Mouse (Mus musculus) kidney, postnatal 25 days (tissue): ENCODE measurements around the gene Tcp11l2.
A peak's percentile ranks its signal among the peaks of the same experiment; 100 is the strongest.

Source experiments
- DNase-seq, 2 experiments: peaks; one replicate each; pipeline ENCODE4 v3.0.0; 2021; ENCODE audit warnings: mixed read lengths in 2 of 2

The Tcp11l2 gene

GRCm38 (mm10) chr10:84604335-84604734 lies 27.9 kb downstream of the Tcp11l2 start:
- DNase-seq, result no peak

- no peak for DNase-seq
Observed at GRCm38 (mm10) chr10:84608361-84608760, 31.9 kb downstream of the Tcp11l2 start.

GRCm38 (mm10) chr10:84610324-84610723 lies 33.9 kb downstream of the Tcp11l2 start:
- no peak for DNase-seq

GRCm38 (mm10) chr10:84610783-84611182 lies 34.4 kb downstream of the Tcp11l2 start:
- DNase-seq, result no peak

- DNase-seq, result no peak
Observed at GRCm38 (mm10) chr10:84611664-84612063, 35.2 kb downstream of the Tcp11l2 start.

GRCm38 (mm10) chr10:84612281-84612680 lies 35.9 kb downstream of the Tcp11l2 start:
- DNase-seq, result no peak

GRCm38 (mm10) chr10:84613366-84613765 lies 36.9 kb downstream of the Tcp11l2 start:
- no peak for DNase-seq

GRCm38 (mm10) chr10:84615076-84615475 lies 38.6 kb downstream of the Tcp11l2 start:
- no peak for DNase-seq

- DNase-seq, result peak; percentile 97
Observed at GRCm38 (mm10) chr10:84621826-84622790, 45.7 kb downstream of the Tcp11l2 start, which contains the start of gene Polr3b. Polr3b (plus strand) TSS chr10:84622292.

- DNase-seq, result peak in 1 of 2 experiments; percentile 34
Observed at GRCm38 (mm10) chr10:84631182-84631581, 54.8 kb downstream of the Tcp11l2 start.

- no peak for DNase-seq
Observed at GRCm38 (mm10) chr10:84632005-84632404, 55.6 kb downstream of the Tcp11l2 start.

- DNase-seq, result no peak
Observed at GRCm38 (mm10) chr10:84636656-84637055, 60.2 kb downstream of the Tcp11l2 start.

GRCm38 (mm10) chr10:84638382-84638781 lies 62.0 kb downstream of the Tcp11l2 start:
- no peak for DNase-seq

- DNase-seq, result no peak
Observed at GRCm38 (mm10) chr10:84639525-84640287, 63.3 kb downstream of the Tcp11l2 start.

- no peak for DNase-seq
Observed at GRCm38 (mm10) chr10:84640861-84641260, 64.4 kb downstream of the Tcp11l2 start.

GRCm38 (mm10) chr10:84641576-84641975 lies 65.2 kb downstream of the Tcp11l2 start:
- no peak for DNase-seq

GRCm38 (mm10) chr10:84645940-84646339 lies 69.5 kb downstream of the Tcp11l2 start:
- no peak for DNase-seq

GRCm38 (mm10) chr10:84646506-84647102 lies 70.2 kb downstream of the Tcp11l2 start:
- no peak for DNase-seq

- no peak for DNase-seq
Observed at GRCm38 (mm10) chr10:84647264-84647663, 70.8 kb downstream of the Tcp11l2 start.

- DNase-seq, result no peak
Observed at GRCm38 (mm10) chr10:84648911-84649310, 72.5 kb downstream of the Tcp11l2 start.

- DNase-seq, result no peak
Observed at GRCm38 (mm10) chr10:84654029-84654428, 77.6 kb downstream of the Tcp11l2 start.

GRCm38 (mm10) chr10:84654731-84655130 lies 78.3 kb downstream of the Tcp11l2 start:
- no peak for DNase-seq

- peak; percentile 33 to 65 for DNase-seq
Observed at GRCm38 (mm10) chr10:84656618-84657017, 80.2 kb downstream of the Tcp11l2 start.
